Mouse (Mus musculus): ENCODE results near the gene Trnt1.

DNA sequence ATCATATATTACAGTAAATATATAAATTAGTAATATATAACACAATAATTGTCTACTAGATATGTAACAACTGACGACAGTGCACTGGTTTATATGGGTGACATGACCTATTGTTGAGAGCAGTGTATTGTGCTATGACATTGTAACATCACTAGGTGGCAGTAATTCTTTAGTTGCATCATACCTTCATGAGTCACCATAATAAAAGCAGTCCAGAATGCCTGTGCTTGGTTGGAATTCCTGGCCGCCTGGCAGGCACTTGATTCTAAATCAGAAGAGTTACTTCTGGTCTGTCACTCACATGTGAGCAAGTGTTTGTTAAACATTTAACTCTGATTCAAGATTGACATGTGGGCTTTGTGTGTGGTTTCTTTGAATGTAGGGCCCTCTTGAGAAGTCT is 36.0 kb downstream of the Trnt1 start:
- TF ChIP-seq POLR2A (IDR thresholded peaks at IDR 0.05; ENCODE audit: extremely low read depth, insufficient read depth, low read length) (no peak), CTCF (IDR thresholded peaks at IDR 0.05; ENCODE audit: extremely low read depth, insufficient read depth, low read length) (peak; percentile 44)

Measured in cortical plate, adult 2 months (tissue).